Mouse (Mus musculus): Measurements from ENCODE around the gene Zfp446.
A peak's percentile ranks its signal among the peaks of the same experiment; 100 is the strongest.

Zfp446 gene

GRCm38 (mm10) chr7:12986906-12987305 is 9.3 kb downstream of the Zfp446 start:
- peak; percentile 73 for DNase-seq (ENCODE audit: low read depth, low spot score)

- DNase-seq (ENCODE audit: low read depth, low spot score) = no peak
These were observed 10.0 kb downstream of the Zfp446 start for GRCm38 (mm10) chr7:12987409-12988189.

GRCm38 (mm10) chr7:12992222-12992621 is 14.6 kb downstream of the Zfp446 start:
- DNase-seq (ENCODE audit: low read depth, low spot score) = peak; percentile 77

GRCm38 (mm10) chr7:12993148-12993547 is 15.5 kb downstream of the Zfp446 start:
- DNase-seq (ENCODE audit: low read depth, low spot score) = no peak

GRCm38 (mm10) chr7:12995862-12996261 is 18.2 kb downstream of the Zfp446 start:
- DNase-seq (ENCODE audit: low read depth, low spot score) = no peak

- no peak for DNase-seq (ENCODE audit: low read depth, low spot score)
These were observed 19.6 kb downstream of the Zfp446 start for GRCm38 (mm10) chr7:12997230-12997629.

- no peak for DNase-seq (ENCODE audit: low read depth, low spot score)
These were observed 20.4 kb downstream of the Zfp446 start, which contains the start of gene Slc27a5 for GRCm38 (mm10) chr7:12998053-12998452. TSS of gene Slc27a5 (minus strand) at chr7:12998192.

GRCm38 (mm10) chr7:12998851-12999250 is 21.2 kb downstream of the Zfp446 start, which contains the start of gene Trim28:
TSS of gene Trim28 (plus strand) at chr7:12999114.
- DNase-seq (ENCODE audit: low read depth, low spot score) = no peak

GRCm38 (mm10) chr7:13001584-13001983 is 23.9 kb downstream of the Zfp446 start:
- no peak for DNase-seq (ENCODE audit: low read depth, low spot score)

- peak; percentile 67 for DNase-seq (ENCODE audit: low read depth, low spot score)
These were observed 25.7 kb downstream of the Zfp446 start for GRCm38 (mm10) chr7:13003380-13003779.

- DNase-seq (ENCODE audit: low read depth, low spot score) = peak; percentile 77
These were observed 28.4 kb downstream of the Zfp446 start for GRCm38 (mm10) chr7:13006011-13006410.

- DNase-seq (ENCODE audit: low read depth, low spot score) = no peak
These were observed 28.9 kb downstream of the Zfp446 start for GRCm38 (mm10) chr7:13006531-13006930.

- DNase-seq (ENCODE audit: low read depth, low spot score) = peak; percentile 24
These were observed 29.9 kb downstream of the Zfp446 start for GRCm38 (mm10) chr7:13007341-13008092.

- peak; percentile 100 for DNase-seq (ENCODE audit: low read depth, low spot score)
These were observed 31.7 kb downstream of the Zfp446 start for GRCm38 (mm10) chr7:13009143-13010004.

GRCm38 (mm10) chr7:13010005-13010908 is 32.6 kb downstream of the Zfp446 start, which contains the start of gene Zbtb45:
TSS of gene Zbtb45 (minus strand) at chr7:13010034.
- peak; percentile 98 for DNase-seq (ENCODE audit: low read depth, low spot score)

- DNase-seq (ENCODE audit: low read depth, low spot score) = no peak
These were observed 36.0 kb downstream of the Zfp446 start for GRCm38 (mm10) chr7:13013671-13014070.

- DNase-seq (ENCODE audit: low read depth, low spot score) = peak; percentile 100
These were observed 36.7 kb downstream of the Zfp446 start for GRCm38 (mm10) chr7:13014275-13014839.

- no peak for DNase-seq (ENCODE audit: low read depth, low spot score)
These were observed 37.6 kb downstream of the Zfp446 start for GRCm38 (mm10) chr7:13015217-13015616.

- DNase-seq (ENCODE audit: low read depth, low spot score) = peak; percentile 99
These were observed 45.3 kb downstream of the Zfp446 start for GRCm38 (mm10) chr7:13022773-13023535.

Measured in R1 (cell line).